Mouse (Mus musculus) CH12.LX (cell line): ENCODE data around the gene Pogz.
A peak's percentile ranks its signal among the peaks of the same experiment; 100 is the strongest.

ENCODE experiments used
- CTCF ChIP-seq, 2 experiments: IDR thresholded peaks in 1 of 2; conservative IDR thresholded peaks in 1 of 2; 2 replicates each; pipeline ENCODE4 v1.5.1; 2011 to 2012; ENCODE audit warnings: low read depth in 2 of 2, low read length in 2 of 2, improper control_type of control experiment in 1 of 2, inconsistent platforms in 1 of 2, mild to moderate bottlenecking in 1 of 2, moderate library complexity in 1 of 2
- POLR2A ChIP-seq: IDR thresholded peaks from 2 replicates; pipeline ENCODE4 v1.6.1; 2011; ENCODE audit warnings: low read depth, mild to moderate bottlenecking, improper control_type of control experiment, low read length
- USF2 ChIP-seq: conservative IDR thresholded peaks from 2 replicates; pipeline ENCODE4 v1.6.1; 2011; ENCODE audit warnings: low read depth, low read length, improper control_type of control experiment

DNA sequence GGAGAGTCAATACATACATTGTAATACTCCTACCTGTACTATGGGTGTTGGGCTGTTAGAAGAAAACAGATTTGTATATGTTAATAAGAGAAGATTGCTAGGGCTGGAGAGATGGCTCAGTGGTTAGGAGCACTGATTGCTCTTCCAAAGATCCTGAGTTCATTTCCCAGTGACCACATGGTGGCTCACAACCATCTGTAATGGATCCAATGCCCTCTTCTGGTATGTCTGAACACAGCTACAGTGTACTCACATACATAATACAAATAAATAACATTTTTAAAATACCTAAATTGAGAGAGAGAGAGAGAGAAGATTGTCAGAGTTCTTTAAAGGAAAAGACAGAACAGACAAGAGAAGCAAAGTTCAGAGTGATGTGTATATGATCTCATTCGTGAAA, 29.1 kb upstream of the Pogz start:
- TF ChIP-seq POLR2A (no peak), USF2 (no peak), CTCF (conservative IDR thresholded peaks at IDR 0.05 in 1 of 2, IDR thresholded peaks at IDR 0.05 in 1 of 2; ENCODE audit: low read depth in 2 of 2, low read length in 2 of 2) (peak in 1 of 2 experiments; percentile 25; a peak in 1 of 4 replicates)
